ENCODE assay signal across 8 mouse cellular contexts in genomic region chr4:138972827-138973718, GRCm38 (mm10). TPM values are rescaled to one million over a fixed set of nuclear protein-coding genes. Genes with fewer than 3 reads are reported as not detected.
DNase-seq lines count a peak whose midpoint lies in the region; ATAC-seq and TF ChIP-seq lines count a peak whose summit lies in the region.

TSS of gene Tmco4 (plus strand) at chr4:138972888.

- peak; percentile 64 to 68 for DNase-seq in urinary bladder, adult 18-20 months (ENCODE audit: low spot score in 2 of 2)
- DNase-seq in urinary bladder, postnatal 10 days (ENCODE audit: low spot score) = no peak
- DNase-seq in embryonic facial prominence, embryonic 10.5 days (ENCODE audit: low spot score) = peak; percentile 74
- DNase-seq in heart, adult 11 months = peak; percentile 99
- DNase-seq in spleen, adult 18-20 months = peak; percentile 58 to 76

- 0 out of 2 replicates have a peak, but pooled peaks cover 9% of the 10 kb centered on the region for H3K27me3 ChIP-seq in embryonic facial prominence, embryonic 10.5 days (replicated peaks; ENCODE audit: low read depth, poor library complexity, severe bottlenecking)
- H3K27me3 ChIP-seq in intestine, postnatal 0 days (replicated peaks; ENCODE audit: control insufficient read depth, insufficient read depth, low read length) = no peaks in the 10 kb centered on the region
- H3K27me3 ChIP-seq in limb, embryonic 12.5 days = 0 out of 2 replicates have a peak, but pooled peaks cover 3% of the 10 kb centered on the region
- H3K27me3 ChIP-seq in midbrain, embryonic 12.5 days = 0 out of 2 replicates have a peak, but pooled peaks cover 4% of the 10 kb centered on the region

- no peaks in the 10 kb centered on the region for H3K9me3 ChIP-seq in embryonic facial prominence, embryonic 10.5 days
- H3K9me3 ChIP-seq in intestine, postnatal 0 days (ENCODE audit: control insufficient read depth) = no peaks in the 10 kb centered on the region
- H3K9me3 ChIP-seq in limb, embryonic 12.5 days = no peaks in the 10 kb centered on the region
- no peaks in the 10 kb centered on the region for H3K9me3 ChIP-seq in midbrain, embryonic 12.5 days

- peak within 1 kb of the TSS; percentile 88 for H3K4me2 ChIP-seq in intestine, postnatal 0 days (replicated peaks; ENCODE audit: low read depth)
- H3K4me2 ChIP-seq in limb, embryonic 12.5 days = peak within 1 kb of the TSS; percentile 95
- H3K4me2 ChIP-seq in midbrain, embryonic 12.5 days (replicated peaks) = peak within 1 kb of the TSS; percentile 92

- H3K4me1 ChIP-seq in embryonic facial prominence, embryonic 10.5 days = peaks cover 22% of the 10 kb centered on the region
- H3K4me1 ChIP-seq in intestine, postnatal 0 days (replicated peaks; ENCODE audit: control insufficient read depth, insufficient read depth, low read length) = peaks cover 6% of the 10 kb centered on the region
- H3K4me1 ChIP-seq in limb, embryonic 12.5 days (replicated peaks) = peaks cover 13% of the 10 kb centered on the region
- H3K4me1 ChIP-seq in midbrain, embryonic 12.5 days = peaks cover 18% of the 10 kb centered on the region

- WGBS in embryonic facial prominence, embryonic 10.5 days = 2% methylated on average over 60 of the region's 60 CpGs
- WGBS in intestine, postnatal 0 days = under 1% methylated on average over 53 of the region's 60 CpGs
- under 1% methylated on average over 58 of the region's 60 CpGs for WGBS in limb, embryonic 12.5 days
- 2% methylated on average over 59 of the region's 60 CpGs for WGBS in midbrain, embryonic 12.5 days

- H3K27ac ChIP-seq in embryonic facial prominence, embryonic 10.5 days (replicated peaks) = peak within 1 kb of the TSS; percentile 90
- H3K27ac ChIP-seq in intestine, postnatal 0 days (ENCODE audit: low read depth, low read length) = peak within 1 kb of the TSS; percentile 97
- 0 out of 2 replicates have a peak within 1 kb of the TSS, but pooled peaks have one; percentile 47 for H3K27ac ChIP-seq in limb, embryonic 12.5 days
- no peak within 1 kb of the TSS for H3K27ac ChIP-seq in midbrain, embryonic 12.5 days (replicated peaks)

- no peak for TF ChIP-seq CTCF in intestine, postnatal 0 days (IDR thresholded peaks at IDR 0.05; ENCODE audit: low read depth)

- H3K4me3 ChIP-seq in embryonic facial prominence, embryonic 10.5 days = peak within 1 kb of the TSS; percentile 69
- peak within 1 kb of the TSS; percentile 54 for H3K4me3 ChIP-seq in intestine, postnatal 0 days (ENCODE audit: low read depth, low read length)
- H3K4me3 ChIP-seq in limb, embryonic 12.5 days (replicated peaks) = peak within 1 kb of the TSS; percentile 62
- H3K4me3 ChIP-seq in midbrain, embryonic 12.5 days = peak within 1 kb of the TSS; percentile 52

- no peaks in the 10 kb centered on the region for H3K36me3 ChIP-seq in embryonic facial prominence, embryonic 10.5 days (replicated peaks)
- 0 out of 2 replicates have a peak, but pooled peaks cover 6% of the 10 kb centered on the region for H3K36me3 ChIP-seq in intestine, postnatal 0 days (ENCODE audit: control insufficient read depth, insufficient read depth)
- no peaks in the 10 kb centered on the region for H3K36me3 ChIP-seq in limb, embryonic 12.5 days
- H3K36me3 ChIP-seq in midbrain, embryonic 12.5 days = no peaks in the 10 kb centered on the region

- ATAC-seq in intestine, postnatal 0 days = peak; percentile 69
- ATAC-seq in limb, embryonic 12.5 days (ENCODE audit: insufficient number of reproducible peaks, insufficient read depth, low FRiP score, low TSS enrichment, low read depth) = 0 out of 2 replicates have a peak, but pooled peaks have one; percentile 63
- peak; percentile 73 for ATAC-seq in midbrain, embryonic 12.5 days (ENCODE audit: low FRiP score, low read depth)

- H3K9ac ChIP-seq in intestine, postnatal 0 days (ENCODE audit: low read depth, low read length) = peak within 1 kb of the TSS; percentile 78
- peak within 1 kb of the TSS; percentile 89 for H3K9ac ChIP-seq in limb, embryonic 12.5 days (replicated peaks)
- H3K9ac ChIP-seq in midbrain, embryonic 12.5 days (replicated peaks) = peak within 1 kb of the TSS; percentile 77

RNA-seq across cellular contexts. Expression of gene Tmco4, which starts in this region (rescaled TPM):
- polyA plus RNA-seq in embryonic facial prominence, embryonic 10.5 days (2016; fragmentation: Nextera tagmentation; extraction: Ambion mirVana) = 1.1 and 1.6 TPM in 2 replicates
- polyA plus RNA-seq in intestine, postnatal 0 days (2015; fragmentation: Nextera tagmentation; extraction: Ambion mirVana) = 11.0 and 12.2 TPM in 2 replicates
- polyA plus RNA-seq in limb, embryonic 12.5 days (2016; fragmentation: Nextera tagmentation; extraction: Ambion mirVana) = 2.0 and 2.7 TPM in 2 replicates
- 1.2 and 1.5 TPM in 2 replicates for polyA plus RNA-seq in midbrain, embryonic 12.5 days (2016; fragmentation: Nextera tagmentation; extraction: Ambion mirVana)
